Mouse (Mus musculus) layer of hippocampus, postnatal 14 days (tissue): ENCODE results near the gene Rbm20. TPM values are rescaled to one million over a fixed set of nuclear protein-coding genes. Genes with fewer than 3 reads are reported as not detected.
A peak's percentile ranks its signal among the peaks of the same experiment; 100 is the strongest.

Experiments used
- DNase-seq, 2 experiments: peaks; one replicate each; pipeline ENCODE4 v3.0.0; 2021 to 2022; ENCODE audit warnings: low spot score in 2 of 2, mixed read lengths in 1 of 2
- total RNA-seq, 2 experiments: library from RNA; stranded (reverse); gene quantifications; 2 replicates each; pipeline ENCODE4 v1.2.3; 2021

Rbm20 gene
- total RNA-seq, 2 experiments from 2014 or later: 3.1 TPM

DNA sequence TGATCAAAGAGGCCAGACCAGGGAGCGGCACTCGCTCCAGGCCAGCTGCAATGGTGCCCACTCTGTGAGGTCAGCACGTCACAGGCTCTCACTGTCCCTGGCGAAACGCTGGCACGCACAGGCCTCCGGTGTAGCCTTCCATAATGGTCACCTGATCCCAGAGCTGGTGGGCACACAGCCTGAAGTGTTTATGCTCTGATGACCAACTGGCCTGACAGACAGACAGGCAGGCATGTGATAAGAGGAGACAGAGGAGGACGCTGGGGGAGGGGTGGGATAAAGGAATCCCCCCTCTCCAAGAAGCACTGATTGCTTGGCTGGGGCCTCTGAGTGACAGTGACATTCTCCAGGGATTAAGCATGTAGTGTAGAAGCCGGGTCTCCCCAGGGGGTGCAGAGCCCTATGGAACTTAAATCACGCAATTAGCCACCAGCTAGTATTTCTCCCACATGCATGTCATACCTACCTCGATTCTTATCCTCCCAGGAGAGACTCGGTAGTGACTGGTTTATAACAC, 6.4 kb upstream of the Rbm20 start:
- DNase-seq: no peak

DNA sequence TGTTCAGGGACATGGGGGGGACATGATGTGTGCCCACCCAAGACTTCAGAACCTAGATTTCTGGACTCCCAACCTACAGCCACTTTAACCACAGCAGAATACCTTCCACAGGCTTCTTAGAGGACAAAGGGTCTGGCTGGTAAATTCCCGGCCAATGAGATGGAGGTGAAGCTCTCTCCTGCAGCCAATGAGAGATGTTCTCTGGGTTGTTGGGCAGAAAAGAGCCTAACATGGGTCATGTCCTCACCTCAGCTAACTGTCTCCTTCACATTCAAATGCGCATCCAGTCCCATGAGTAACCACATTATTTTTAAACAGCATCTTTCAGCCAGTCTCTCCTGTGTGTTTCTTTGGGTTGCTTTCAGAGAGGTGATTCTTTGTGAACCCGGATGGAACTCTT, 5.7 kb upstream of the Rbm20 start:
- no peak for DNase-seq

DNA sequence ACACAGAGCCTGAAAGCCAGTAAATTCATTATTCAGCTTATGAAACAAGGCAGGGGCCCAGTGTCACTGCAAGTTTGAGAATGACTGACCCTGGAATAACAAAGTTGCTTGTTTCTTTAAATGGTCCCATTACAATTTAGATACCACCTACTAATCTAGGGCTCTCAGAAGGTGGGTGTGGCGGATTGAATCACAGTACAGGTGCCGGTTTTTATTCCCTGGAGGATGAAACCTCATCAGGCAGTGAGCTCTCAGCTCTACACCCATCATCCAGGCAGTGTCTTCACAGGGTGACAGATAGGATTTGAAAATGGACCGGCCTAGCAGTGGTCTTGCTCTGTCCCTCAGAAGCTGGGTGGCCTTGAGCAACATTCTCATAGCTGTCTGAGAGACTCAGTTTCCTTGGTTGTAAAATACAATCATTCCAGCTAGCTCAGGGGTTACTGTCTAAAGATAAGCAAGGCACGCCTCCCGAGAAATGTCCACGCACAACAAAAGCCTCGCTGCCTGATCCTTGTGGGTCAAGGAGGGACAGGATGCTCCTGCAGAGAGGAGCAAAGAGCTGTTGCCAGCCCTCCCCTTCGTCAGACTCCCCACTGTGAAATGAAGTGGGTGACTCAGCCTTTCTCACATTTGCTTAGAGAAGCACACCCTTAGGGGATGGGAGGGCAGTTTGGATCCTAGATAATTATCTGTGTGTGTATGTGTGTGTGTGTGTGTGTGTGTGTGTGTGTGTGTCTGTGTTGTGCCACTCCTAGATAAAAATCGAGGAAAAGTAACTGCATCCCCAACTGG, 2.8 kb upstream of the Rbm20 start:
- no peak for DNase-seq

DNA sequence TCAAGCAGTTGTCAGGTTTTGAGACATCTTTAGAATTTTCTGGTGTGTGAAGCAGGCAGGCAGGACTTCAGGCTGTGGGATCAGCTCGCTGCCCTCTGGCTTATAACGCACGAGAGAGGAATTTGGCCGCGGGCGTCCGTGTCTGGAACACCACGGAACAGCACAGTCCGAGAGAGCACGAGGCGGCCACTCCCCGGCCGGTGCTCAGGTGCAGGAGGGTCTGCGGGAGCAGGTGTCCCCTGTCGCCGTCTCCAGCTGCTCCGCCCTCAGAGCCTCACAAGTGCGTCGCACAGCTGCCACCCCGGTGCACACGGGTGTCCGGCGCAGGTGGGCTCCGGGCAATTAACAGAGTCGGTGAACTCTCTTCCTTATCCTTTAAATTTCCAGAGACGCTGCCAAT, 878 bp upstream of the Rbm20 start:
- no peak for DNase-seq

DNA sequence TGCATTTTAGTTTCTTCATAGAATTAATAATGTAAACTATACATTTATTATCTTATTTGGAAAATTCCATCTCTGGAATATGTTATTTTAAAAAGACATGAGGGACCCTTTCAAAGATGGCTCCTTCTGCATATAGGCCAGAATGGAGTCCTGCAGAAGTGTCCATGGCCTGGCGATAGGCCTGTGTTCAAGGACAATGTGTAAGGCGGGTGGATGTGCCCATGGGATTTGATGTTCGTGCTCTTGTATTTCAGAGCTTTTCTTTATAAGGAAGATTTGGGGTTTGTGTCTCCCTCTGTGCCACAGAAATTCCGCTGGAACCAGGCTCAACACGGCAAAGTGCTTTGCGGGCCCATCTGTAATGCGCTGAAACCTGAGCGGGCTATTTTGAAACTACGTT, 2.1 kb downstream of the Rbm20 start:
- DNase-seq: no peak

DNA sequence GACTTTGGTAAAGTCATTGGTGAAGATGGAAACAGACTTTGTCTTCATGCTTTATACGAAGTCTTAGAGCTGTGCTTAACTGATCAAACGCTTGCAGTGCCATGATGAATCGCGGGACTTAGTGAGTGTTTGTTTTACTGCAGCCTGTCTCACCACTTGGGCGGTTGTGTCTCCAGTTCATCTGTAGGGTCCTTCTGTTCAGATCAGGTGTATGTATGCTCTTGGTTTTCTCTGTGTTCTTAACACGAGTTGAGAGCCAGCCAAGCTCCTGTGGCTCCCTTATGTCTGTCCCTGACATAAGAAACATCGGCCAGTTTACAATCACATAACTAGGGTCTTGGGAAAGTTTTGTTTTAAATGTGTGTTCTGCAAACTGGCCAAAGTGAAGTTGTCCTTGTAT, 2.9 kb downstream of the Rbm20 start:
- DNase-seq: no peak

DNA sequence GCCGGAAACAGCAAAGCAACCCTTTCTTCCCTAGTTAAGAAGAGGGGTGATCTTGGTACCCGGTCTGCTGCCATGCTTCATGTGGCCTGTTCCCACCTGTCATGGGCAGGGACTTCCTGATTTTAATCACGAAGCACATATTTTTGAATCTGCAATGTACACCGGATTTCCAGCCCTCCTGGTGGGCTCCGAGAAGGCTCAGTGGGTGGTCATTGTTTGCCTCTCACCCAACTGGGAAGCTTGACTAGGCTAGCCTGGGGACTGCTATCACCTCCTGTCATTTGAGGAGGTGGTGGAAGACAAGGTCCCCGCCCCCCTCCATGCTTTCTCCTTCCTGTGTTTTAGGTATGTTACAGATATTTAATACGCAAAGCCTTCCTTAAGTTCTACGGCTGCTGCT, 5.3 kb downstream of the Rbm20 start:
- DNase-seq: no peak

DNA sequence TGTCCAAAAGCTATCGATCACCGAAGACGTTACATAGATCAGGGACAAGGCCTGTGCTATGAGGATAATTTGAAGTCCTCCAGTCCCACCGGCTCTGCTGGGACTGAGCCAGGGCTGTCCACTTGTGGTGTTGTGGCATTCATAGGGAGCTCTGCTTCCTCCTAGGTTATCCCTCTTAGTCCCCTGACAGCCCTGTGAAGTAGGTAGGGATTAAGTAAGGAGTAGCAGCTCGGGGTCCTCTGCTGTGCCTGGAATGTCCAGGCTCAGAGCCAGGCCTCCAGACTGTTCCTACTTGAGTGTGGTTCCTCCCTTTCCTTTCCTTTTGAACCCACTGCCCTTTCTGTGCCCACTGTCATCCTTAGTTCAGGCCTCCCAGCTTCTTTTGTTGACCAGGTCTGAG, 10.5 kb downstream of the Rbm20 start:
- no peak for DNase-seq

DNA sequence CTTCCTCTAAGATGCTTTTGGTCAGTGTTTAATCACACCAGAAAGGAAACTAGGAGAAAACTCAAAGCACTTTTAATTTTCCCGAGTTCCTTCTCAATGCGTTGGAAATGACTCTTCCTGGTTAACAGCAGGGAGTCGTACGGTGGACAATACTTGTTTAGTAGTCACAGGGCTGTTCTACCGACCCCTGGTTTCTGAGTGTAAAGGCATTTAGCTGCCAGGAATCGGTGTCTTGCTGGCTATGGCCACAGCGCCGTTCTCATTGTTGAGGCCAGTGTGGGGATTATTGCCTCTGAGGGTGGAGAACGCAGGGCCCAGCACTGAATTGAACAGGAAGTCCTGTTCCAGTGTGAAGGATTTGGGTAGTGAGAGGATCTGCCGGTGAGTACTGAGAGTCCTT, 13.7 kb downstream of the Rbm20 start:
- DNase-seq: no peak

DNA sequence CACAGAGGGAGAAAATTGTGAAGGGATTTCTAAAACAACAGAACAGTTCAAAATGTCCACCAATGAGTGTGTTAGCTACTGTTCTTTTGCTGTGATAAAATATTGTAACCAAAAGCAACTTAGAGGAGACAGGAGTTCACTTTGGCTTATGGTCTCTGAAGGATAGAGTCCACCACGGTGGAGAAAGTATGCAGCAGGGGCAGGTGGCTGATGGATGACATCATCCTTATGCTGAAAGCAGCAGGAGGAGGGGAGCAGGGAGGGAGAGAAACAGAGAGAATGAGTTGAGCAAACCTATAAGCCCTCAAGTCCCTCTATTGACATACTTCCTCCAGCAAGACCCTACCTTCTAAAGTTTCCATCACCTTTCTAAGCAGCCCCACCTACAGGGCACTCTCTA, 16.9 kb downstream of the Rbm20 start:
- DNase-seq: no peak

DNA sequence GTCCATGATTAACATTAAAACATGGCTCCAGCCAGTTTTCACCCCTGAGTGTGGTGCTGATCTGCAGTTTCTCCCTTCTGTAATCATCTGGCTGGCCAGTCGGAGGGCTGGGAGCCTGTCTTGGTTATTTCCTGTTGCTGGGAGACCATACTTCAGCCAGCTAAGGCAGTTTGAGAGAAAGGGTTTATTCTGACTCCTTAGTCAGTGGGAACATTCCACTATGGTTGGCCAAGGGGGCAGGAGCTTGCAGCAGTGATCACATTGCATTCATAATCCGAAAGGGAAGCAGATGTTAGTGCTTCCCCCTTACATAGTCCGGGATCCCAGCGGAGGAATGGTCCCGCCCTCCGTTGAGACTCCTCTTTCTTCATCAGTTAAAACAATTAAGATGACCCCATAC, 19.0 kb downstream of the Rbm20 start:
- DNase-seq: no peak

DNA sequence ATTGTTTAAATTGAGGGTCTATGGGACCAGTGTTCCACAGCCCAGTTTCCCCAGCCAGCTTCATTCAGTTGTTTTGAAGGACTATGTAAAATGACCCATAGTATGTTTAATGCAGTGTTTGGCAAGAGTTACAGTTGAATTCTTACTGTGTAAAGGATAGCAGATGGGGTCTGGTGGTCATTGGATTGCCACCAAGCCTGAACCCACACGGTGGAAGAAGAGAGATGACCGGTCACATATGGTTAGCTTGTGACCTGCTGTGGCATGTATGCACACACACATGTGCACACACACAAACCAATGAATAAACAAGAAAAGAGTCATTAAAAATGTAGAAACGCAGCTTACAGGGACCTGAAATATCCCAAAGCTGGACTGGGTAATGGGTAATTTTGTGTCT, 19.5 kb downstream of the Rbm20 start:
- no peak for DNase-seq

DNA sequence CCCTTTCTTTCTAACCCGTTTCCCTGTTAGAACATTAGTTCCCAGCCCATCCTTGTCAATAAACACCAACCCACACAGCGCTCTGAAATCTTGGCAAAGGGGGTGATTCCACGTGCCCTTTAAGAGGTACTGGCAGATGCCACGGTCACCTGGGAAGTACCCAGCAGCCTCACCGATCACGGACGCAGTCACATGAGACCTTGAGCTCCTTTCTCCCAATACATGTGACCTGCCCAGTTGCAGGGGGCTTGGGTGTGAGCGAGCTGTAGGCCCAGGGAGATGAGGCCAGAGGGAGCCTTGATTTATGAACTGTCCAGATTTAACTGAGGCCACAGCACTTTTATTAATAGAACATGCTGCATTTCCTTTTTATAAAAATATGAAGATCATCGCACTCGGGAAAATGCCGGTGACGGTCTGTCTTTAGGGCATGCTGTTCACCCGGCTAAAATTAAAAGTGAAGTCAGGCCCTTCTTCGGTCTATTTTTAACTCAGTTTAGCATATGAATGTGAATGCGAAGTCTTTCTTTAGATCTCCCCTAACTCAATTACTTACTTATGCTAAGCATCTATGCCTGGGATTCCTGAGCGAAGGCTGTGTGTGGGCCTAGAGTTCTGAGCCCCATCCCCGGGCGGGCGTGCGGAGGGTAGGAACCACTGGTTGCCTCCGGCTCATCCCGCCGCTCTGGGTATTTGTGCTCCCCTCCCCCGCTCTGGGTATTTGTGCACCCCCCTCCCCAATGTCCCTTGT, 20.4 kb downstream of the Rbm20 start:
- no peak for DNase-seq

DNA sequence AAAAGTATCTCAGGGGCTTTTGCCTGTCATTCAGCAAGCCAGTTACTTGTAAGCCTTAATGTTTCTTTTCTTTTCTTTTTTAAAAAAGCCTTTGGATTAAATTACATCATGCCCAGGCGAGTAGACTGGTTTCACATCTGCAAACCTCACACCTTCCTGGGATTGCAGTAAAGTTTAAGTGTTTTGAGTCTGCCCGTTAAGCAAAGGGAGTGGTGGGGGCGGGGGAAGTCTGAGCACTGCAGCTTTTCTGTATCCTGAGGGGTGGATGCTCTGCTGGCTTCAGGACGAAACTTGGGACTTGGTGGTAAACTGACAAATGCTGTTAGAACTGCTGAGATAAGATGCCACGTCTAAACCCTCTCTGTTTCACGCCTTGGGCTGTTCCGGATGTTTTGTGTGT, 22.6 kb downstream of the Rbm20 start:
- DNase-seq: no peak

DNA sequence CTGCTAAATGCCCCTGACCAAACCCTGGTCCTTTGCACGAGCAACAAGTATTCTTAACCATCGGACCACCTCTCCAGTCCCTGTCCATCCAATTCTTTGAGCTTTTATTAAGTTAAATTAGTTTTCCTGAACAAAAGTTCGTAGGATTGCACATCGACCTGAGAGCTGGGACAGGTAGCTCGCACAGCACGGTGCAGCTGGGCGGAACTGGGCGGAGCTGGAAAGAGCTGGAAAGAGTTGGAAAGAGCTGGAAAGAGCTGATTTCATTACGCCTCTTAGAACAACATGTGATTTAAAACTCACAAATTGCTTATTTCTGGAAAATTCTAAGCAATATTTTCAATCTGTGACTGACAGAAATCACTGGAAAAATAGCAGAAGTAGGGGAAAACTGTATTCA, 24.3 kb downstream of the Rbm20 start:
- DNase-seq: no peak

DNA sequence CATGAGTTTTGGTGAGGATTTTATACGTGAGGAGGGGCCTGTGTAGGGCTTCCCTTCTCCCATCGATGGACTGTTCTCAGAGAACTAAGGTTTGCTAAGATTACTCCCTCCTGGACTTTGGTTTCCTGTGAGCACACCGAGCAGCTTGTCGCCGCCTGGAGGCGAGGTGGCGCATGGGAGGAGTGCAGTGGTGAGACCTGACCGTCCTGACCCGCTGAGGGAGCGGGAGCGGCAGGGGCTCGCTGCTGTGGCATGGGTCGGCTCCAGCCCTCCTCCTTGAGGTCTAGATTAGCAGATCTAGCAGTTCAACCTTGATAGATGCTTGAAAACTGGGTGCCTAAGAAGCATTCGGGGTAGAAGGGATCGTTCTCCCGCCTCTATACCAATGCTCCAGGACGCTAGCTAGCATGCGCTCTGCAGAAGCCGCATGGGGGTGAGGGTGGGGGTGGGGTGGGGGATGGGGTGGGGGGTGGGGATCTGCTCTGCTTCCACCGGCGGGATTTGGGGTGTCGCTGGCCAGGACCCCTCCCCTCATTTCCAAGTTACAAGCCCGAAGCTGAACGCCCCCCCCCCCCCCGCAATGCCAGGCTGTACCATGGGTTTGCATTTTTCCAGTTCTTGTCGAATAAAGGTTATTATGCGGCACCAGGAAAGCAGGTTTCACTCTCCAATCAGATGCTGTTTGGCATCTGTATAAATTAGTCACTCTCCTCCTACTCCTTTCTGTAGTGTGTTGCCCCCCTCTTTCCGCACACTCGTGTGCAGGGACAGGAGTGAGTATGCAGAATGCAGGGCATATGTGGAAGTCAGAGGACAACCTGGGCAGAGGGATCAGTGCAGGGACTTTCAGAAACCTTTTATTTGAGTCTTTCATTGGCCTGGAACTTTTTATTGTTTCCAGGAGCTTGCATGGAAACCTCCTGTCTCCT, 28.1 kb downstream of the Rbm20 start:
- DNase-seq: peak; percentile 40 to 58

DNA sequence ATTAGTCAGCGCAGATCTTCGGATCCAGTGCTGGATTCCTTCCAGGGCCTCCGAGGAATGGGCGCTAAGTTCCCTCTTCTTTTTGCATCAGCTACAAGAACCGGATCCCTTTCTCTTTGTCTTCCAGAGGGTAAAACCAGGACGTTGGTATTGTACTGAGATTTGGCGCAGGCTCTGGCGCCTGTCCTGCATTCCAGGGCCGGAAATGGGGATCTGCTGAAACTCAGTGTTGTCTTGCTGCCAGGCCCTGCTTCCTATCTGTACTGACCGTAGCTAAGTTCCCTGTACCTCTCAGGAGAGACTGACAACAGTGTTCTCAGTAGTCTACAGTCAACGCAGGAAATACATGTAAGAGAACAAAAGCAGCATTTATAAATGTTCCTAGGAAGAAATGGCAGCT, 31.3 kb downstream of the Rbm20 start:
- no peak for DNase-seq

DNA sequence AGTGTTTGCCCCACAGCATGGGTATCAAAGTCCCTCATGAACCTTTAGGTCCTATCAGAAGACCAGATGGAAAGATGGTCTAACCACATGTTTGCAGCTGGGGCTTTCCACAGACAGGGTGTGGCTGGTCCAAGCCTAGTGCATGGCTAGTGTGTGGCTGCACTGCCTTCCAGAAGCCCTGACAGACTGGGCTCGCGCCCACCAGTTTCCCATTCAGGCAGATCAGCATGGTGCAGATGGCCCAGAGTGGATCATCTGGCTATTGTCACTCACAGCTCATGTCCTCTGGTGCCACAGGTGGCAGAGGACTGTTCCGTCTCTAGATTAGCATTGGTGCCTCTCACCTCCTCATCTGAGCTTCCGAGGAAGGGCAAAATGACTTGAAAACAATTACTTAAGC, 33.8 kb downstream of the Rbm20 start:
- DNase-seq: peak; percentile 50 to 57

DNA sequence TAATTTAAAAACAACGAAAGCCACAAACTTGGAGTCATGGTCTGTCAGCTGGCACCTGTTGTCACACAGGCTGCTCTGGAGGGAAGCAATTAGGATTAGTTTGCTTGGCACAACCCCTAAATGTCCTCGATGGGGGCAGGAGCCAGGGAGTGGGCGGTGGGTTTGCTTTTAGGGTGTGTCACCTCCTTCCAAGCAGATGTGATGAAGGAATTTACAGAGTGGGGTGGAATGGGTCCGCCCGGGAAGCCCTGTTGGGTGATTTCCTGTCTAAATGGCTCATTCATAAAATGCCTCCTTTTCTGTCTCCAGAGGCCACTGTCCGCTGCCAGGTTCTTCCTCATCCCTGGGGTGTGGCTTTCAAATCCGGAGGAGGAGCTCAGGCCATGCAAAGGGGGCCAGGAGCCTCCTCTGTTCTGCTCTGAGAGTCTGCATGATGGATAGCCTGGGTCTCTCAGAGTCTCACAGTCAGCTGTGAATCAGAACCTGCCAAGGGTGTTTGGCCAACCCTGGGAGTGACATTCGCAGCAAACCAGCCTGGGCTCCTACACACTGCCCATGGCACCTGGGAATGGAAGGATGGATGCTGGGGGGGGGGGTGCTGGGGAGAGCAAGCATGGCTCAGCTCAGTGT, 34.3 kb downstream of the Rbm20 start:
- DNase-seq: no peak

DNA sequence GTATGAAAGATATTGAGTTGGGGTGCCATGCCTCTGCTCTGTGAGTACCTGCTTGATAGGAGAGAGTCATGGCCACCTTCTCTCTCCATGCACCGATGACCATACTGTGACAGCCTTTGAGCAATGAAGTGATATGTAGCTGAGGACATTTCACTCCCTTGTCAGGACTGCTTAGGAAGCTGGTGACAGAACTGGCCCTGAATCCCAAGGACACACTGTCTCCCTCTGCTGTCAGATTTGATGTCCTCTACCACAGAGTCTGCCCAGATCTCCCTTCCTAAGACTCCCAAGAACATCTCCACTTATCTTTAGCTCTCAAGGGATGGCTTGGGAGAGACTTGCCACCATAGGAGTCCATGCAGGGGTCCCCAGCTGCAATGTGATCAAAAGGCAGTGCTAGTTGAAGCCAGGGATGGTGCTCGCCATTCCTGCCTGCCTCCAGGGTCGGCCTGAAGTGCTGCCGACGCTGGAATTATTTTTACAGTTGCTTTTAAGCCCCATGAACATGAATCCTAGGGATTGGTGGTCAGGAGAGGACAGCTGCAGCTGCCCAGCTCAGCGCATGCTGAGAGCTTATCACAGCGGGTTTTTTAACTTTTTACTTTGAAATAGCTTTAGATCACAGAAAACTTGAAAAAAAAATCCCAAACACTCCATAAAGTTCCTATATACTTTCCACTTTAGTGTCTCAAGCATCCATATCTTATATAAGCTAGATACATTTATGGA, 35.4 kb downstream of the Rbm20 start:
- no peak for DNase-seq
